ENCODE assay signal across 24 mouse cellular contexts in the genomic region with DNA sequence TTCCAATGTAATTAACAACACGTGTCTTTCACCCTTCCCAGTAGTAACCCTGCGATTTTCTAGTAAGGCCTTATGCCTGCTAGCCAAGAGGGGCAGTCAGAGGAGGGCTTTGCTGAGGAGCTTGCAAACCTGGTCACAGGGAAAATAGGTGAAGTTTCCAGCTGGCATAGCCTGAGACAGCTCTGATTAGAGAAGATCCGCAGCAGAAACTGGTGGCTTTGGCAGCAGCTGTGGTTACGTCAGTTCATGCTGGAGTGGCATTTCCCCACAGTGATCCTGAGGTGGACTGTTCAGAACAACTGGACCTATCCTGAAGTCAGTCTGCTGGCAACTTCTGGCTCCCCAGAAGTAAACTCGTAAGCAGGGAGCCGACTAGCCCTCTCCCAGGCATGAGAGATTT. TPM values are rescaled to one million over a fixed set of nuclear protein-coding genes. Genes with fewer than 3 reads are reported as not detected.
A peak's percentile ranks its signal among the peaks of the same experiment; 100 is the strongest.
DNase-seq lines count a peak whose midpoint lies in the region; ATAC-seq and TF ChIP-seq lines count a peak whose summit lies in the region.
"Had no signal": no experiment of that assay in that cellular context is flagged by ENCODE, and none has a peak within 500 bp of the region (broad histone marks: within the 10 kb centered on the region; RNA-seq: fewer than 3 reads in every experiment).

No protein-coding gene starts in this region.

- peaks cover 12% of the 10 kb centered on the region for H3K27me3 ChIP-seq in embryonic facial prominence, embryonic 13.5 days
- H3K27me3 ChIP-seq in embryonic facial prominence, embryonic 10.5 days (replicated peaks; ENCODE audit: low read depth, poor library complexity, severe bottlenecking): peaks cover 21% of the 10 kb centered on the region
- no peaks in the 10 kb centered on the region for H3K27me3 ChIP-seq in liver, adult 2 months (ENCODE audit: control insufficient read depth, insufficient read depth, low read length)
- H3K27me3 ChIP-seq in liver, embryonic 11.5 days (replicated peaks; ENCODE audit: control insufficient read depth, insufficient read depth, low read length): 0 out of 2 replicates have a peak, but pooled peaks cover 4% of the 10 kb centered on the region
- H3K27me3 ChIP-seq: Patski had no signal

- intact Hi-C loops in heart, postnatal 14 days (cut with DNase I): no loop called here

- H3K4me2 ChIP-seq in embryonic facial prominence, embryonic 13.5 days: no peak overlapping the region
- no peak overlapping the region for H3K4me2 ChIP-seq in liver, embryonic 11.5 days

- 0 out of 2 replicates have a peak, but pooled peaks cover 4% of the 10 kb centered on the region for H3K4me1 ChIP-seq in embryonic facial prominence, embryonic 13.5 days
- H3K4me1 ChIP-seq in embryonic facial prominence, embryonic 10.5 days: peaks cover 10% of the 10 kb centered on the region; the same call in 1 of the 2 replicates
- H3K4me1 ChIP-seq in liver, adult 2 months (ENCODE audit: control insufficient read depth, insufficient read depth, low read length): peaks cover 6% of the 10 kb centered on the region
- no peaks in the 10 kb centered on the region for H3K4me1 ChIP-seq in liver, embryonic 11.5 days (replicated peaks; ENCODE audit: control insufficient read depth, insufficient read depth, low read length)

- ATAC-seq in embryonic facial prominence, embryonic 13.5 days (ENCODE audit: insufficient number of reproducible peaks, insufficient read depth, low FRiP score, low TSS enrichment, low read depth): no peak
- no peak for ATAC-seq in liver, embryonic 11.5 days (replicated peaks; ENCODE audit: low FRiP score)
- ATAC-seq: activated CD4-positive, CD25-positive, alpha-beta regulatory T cell, adult 4 months; CD4-positive, CD25-positive, alpha-beta regulatory T cell, adult 4 months; Patski had no signal

- H3K36me3 ChIP-seq in embryonic facial prominence, embryonic 13.5 days: peaks cover 28% of the 10 kb centered on the region
- H3K36me3 ChIP-seq in embryonic facial prominence, embryonic 10.5 days (replicated peaks): peaks cover 12% of the 10 kb centered on the region
- H3K36me3 ChIP-seq in liver, adult 2 months (ENCODE audit: control insufficient read depth, insufficient read depth, low read length): peaks cover 31% of the 10 kb centered on the region
- H3K36me3 ChIP-seq in liver, embryonic 11.5 days (ENCODE audit: control insufficient read depth, insufficient read depth, low read length): no peaks in the 10 kb centered on the region; the same call in 1 of the 2 replicates
- H3K36me3 ChIP-seq: G1E had no signal

- 68% methylated on average over 6 of the region's 6 CpGs for WGBS in embryonic facial prominence, embryonic 13.5 days
- 83% methylated on average over 6 of the region's 6 CpGs for WGBS in embryonic facial prominence, embryonic 10.5 days
- WGBS in liver, adult 2 months: 33% methylated on average over 6 of the region's 6 CpGs
- WGBS in liver, embryonic 11.5 days: 82% methylated on average over 6 of the region's 6 CpGs

- TF ChIP-seq CTCF in liver, adult 2 months (IDR thresholded peaks at IDR 0.05; ENCODE audit: low read depth, low read length): no peak

- H3K79me2 ChIP-seq in liver, adult 2 months (ENCODE audit: control insufficient read depth, insufficient read depth, low read length): peaks cover 5% of the 10 kb centered on the region; the same call in 1 of the 2 replicates

- H3K27ac ChIP-seq in embryonic facial prominence, embryonic 13.5 days: peak overlapping the region; percentile 7; the same call in 1 of the 2 replicates
- H3K27ac ChIP-seq in embryonic facial prominence, embryonic 10.5 days (replicated peaks): no peak overlapping the region
- H3K27ac ChIP-seq in liver, adult 2 months (replicated peaks; ENCODE audit: insufficient read depth, low read depth, low read length): peak overlapping the region; percentile 24
- H3K27ac ChIP-seq in liver, embryonic 11.5 days (ENCODE audit: low read depth, low read length): no peak overlapping the region

- no peak overlapping the region for H3K4me3 ChIP-seq in embryonic facial prominence, embryonic 13.5 days
- no peak overlapping the region for H3K4me3 ChIP-seq in embryonic facial prominence, embryonic 10.5 days
- H3K4me3 ChIP-seq in liver, adult 2 months (ENCODE audit: insufficient read depth, low read depth, low read length): no peak overlapping the region
- no peak overlapping the region for H3K4me3 ChIP-seq in liver, embryonic 11.5 days (ENCODE audit: low read depth, low read length)

- no peak for DNase-seq in embryonic facial prominence, embryonic 10.5 days (ENCODE audit: low spot score)
- DNase-seq in heart, adult 11 months: peak; percentile 82
- DNase-seq in heart, postnatal 14 days: no peak
- peak; percentile 94 for DNase-seq in liver, adult 2 months (ENCODE audit: extremely low read depth, low read depth, low spot score)
- no peak for DNase-seq in liver, embryonic 11.5 days (ENCODE audit: low spot score)
- peak; percentile 40 for DNase-seq in adipocyte (ENCODE audit: low spot score)
- DNase-seq in ovary, postnatal 36 days (ENCODE audit: low spot score): no peak
- DNase-seq: adrenal gland, adult 2 months; adrenal gland, adult 8-10 months; adrenal gland, postnatal 10 days; adrenal gland, postnatal 14 days; adrenal gland, postnatal 25 days; adrenal gland, postnatal 36 days; B cell, adult 2 months; cerebellum, adult 11 months; cerebellum, adult 11-12 months; cerebellum, adult 18-20 months had no signal

- no peak overlapping the region for H3K9ac ChIP-seq in embryonic facial prominence, embryonic 13.5 days
- peak overlapping the region; percentile 2; the same call in 1 of the 2 replicates for H3K9ac ChIP-seq in liver, adult 2 months (ENCODE audit: low read depth, low read length)
- no peak overlapping the region for H3K9ac ChIP-seq in liver, embryonic 11.5 days (ENCODE audit: low read depth, low read length)

- no peaks in the 10 kb centered on the region for H3K9me3 ChIP-seq in embryonic facial prominence, embryonic 13.5 days
- H3K9me3 ChIP-seq in embryonic facial prominence, embryonic 10.5 days: no peaks in the 10 kb centered on the region
- no peaks in the 10 kb centered on the region for H3K9me3 ChIP-seq in liver, embryonic 11.5 days (ENCODE audit: control insufficient read depth, low read length)
- H3K9me3 ChIP-seq: G1E had no signal

- no peak for TF ChIP-seq POLR2A in liver, adult 2 months (IDR thresholded peaks at IDR 0.05; ENCODE audit: extremely low read depth, insufficient read depth, low read length)

RNA-seq across cellular contexts. Expression of gene Echdc2, which starts 2.8 kb away (rescaled TPM):
- polyA plus RNA-seq in embryonic facial prominence, embryonic 13.5 days (2015; fragmentation: Nextera tagmentation; extraction: Ambion mirVana): 45.0 and 47.9 TPM in 2 replicates
- polyA plus RNA-seq in embryonic facial prominence, embryonic 10.5 days (2016; fragmentation: Nextera tagmentation; extraction: Ambion mirVana): 27.2 and 27.6 TPM in 2 replicates
- total RNA-seq in heart, postnatal 14 days (2021): 10 to 100 TPM; 31.4 to 31.9 TPM
- total RNA-seq in liver, adult 2 months (2014; rRNA removed): 141 and 149 TPM in 2 replicates
- 203 and 264 TPM in 2 replicates for polyA plus RNA-seq in liver, adult 2 months (2012; rRNA removed)
- polyA plus RNA-seq in liver, embryonic 11.5 days (2014; fragmentation: Nextera tagmentation; extraction: Ambion mirVana): 17.6 and 20.4 TPM in 2 replicates
- total RNA-seq: MEL had no signal
- polyA plus RNA-seq: G1E had no signal

RNA-seq across cellular contexts. Expression of gene Scp2, which starts 23.3 kb away (rescaled TPM):
- polyA plus RNA-seq in embryonic facial prominence, embryonic 13.5 days (2015; fragmentation: Nextera tagmentation; extraction: Ambion mirVana): 176 and 190 TPM in 2 replicates
- polyA plus RNA-seq in embryonic facial prominence, embryonic 10.5 days (2016; fragmentation: Nextera tagmentation; extraction: Ambion mirVana): 159 and 163 TPM in 2 replicates
- total RNA-seq in heart, postnatal 14 days (2021): 100 to 1,000 TPM; 227 to 235 TPM
- 2,678 and 3,000 TPM in 2 replicates for total RNA-seq in liver, adult 2 months (2014; rRNA removed)
- 1,138 and 1,579 TPM in 2 replicates for polyA plus RNA-seq in liver, adult 2 months (2012; rRNA removed)
- polyA plus RNA-seq in liver, embryonic 11.5 days (2014; fragmentation: Nextera tagmentation; extraction: Ambion mirVana): 231 and 232 TPM in 2 replicates

RNA-seq across cellular contexts. Expression of gene Zyg11a, which starts 49.8 kb away (rescaled TPM):
- polyA plus RNA-seq in embryonic facial prominence, embryonic 13.5 days (2015; fragmentation: Nextera tagmentation; extraction: Ambion mirVana): 0.14 TPM in 1 of 2 replicates, not detected in the other
- not detected in 2 replicates for polyA plus RNA-seq in embryonic facial prominence, embryonic 10.5 days (2016; fragmentation: Nextera tagmentation; extraction: Ambion mirVana)
- total RNA-seq in heart, postnatal 14 days (2021): under 1 TPM; 0.12 TPM
- 5.9 and 7.1 TPM in 2 replicates for total RNA-seq in liver, adult 2 months (2014; rRNA removed)
- polyA plus RNA-seq in liver, adult 2 months (2012; rRNA removed): 3.0 and 6.7 TPM in 2 replicates
- 0.18 and 0.23 TPM in 2 replicates for polyA plus RNA-seq in liver, embryonic 11.5 days (2014; fragmentation: Nextera tagmentation; extraction: Ambion mirVana)
- total RNA-seq: CH12.LX, G1E, MEL had no signal
- polyA plus RNA-seq: activated CD4-positive, CD25-positive, alpha-beta regulatory T cell, adult 4 months; CD4-positive, CD25-positive, alpha-beta regulatory T cell, adult 4 months; G1E had no signal

Comparison
In these comparisons a context has a peak if more than half of its experiments do, and no peak if none do; other contexts are left out.
1. H3K27ac ChIP-seq: peak in embryonic facial prominence, embryonic 13.5 days (single experiment) and liver, adult 2 months (single experiment); none in embryonic facial prominence, embryonic 10.5 days (single experiment) and liver, embryonic 11.5 days (single experiment).
2. DNase-seq: peak in heart, adult 11 months (single experiment), liver, adult 2 months (single experiment) and adipocyte (single experiment); none in embryonic facial prominence, embryonic 10.5 days (single experiment), heart, postnatal 14 days (0 of 2), liver, embryonic 11.5 days (single experiment) and ovary, postnatal 36 days (single experiment).